Comparison of ENCODE assay signal across 18 mouse cellular contexts in the genomic region with DNA sequence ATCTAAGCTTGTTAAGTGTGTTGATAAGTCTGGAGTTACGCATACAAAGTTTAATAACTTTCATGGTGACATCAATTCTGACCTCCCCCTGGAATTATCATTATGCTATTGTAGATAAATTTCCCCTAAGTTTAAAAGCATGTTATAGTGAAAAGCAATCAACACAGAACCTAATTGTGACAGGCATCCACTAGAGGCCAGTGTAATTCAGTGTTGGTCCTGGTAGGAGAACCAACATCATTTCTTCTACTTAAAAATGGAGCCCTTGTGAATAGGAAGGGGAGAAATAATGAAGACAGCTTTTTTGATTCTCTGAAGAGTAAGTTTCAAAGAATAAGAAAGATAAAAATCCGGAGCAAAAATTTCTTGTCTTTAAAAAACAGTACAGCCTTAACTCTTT.
DNase-seq lines count a peak whose midpoint lies in the region; ATAC-seq and TF ChIP-seq lines count a peak whose summit lies in the region.
"Had no signal": no experiment of that assay in that cellular context is flagged by ENCODE, and none has a peak within 500 bp of the region (broad histone marks: within the 10 kb centered on the region; RNA-seq: fewer than 3 reads in every experiment).

No protein-coding gene starts in this region.

- peak; percentile 44 for DNase-seq in forebrain, postnatal 0 days
- DNase-seq in layer of hippocampus, adult 11-12 months (ENCODE audit: low spot score) = peak; percentile 15
- no peak for DNase-seq in layer of hippocampus, postnatal 25 days (ENCODE audit: extremely low spot score in 1 of 2, low spot score in 1 of 2)
- DNase-seq in 3T3-L1 (ENCODE audit: low read depth, low spot score) (peak; percentile 16), NIH3T3 (ENCODE audit: low read depth) (peak; percentile 43)
- no peak for DNase-seq in adrenal gland, adult 18-20 months (ENCODE audit: low spot score in 2 of 2)
- DNase-seq in natural killer cell, adult 2 months (ENCODE audit: low spot score in 2 of 2) = no peak
- DNase-seq: adrenal gland, adult 8-10 months; cerebellum, postnatal 36 days; kidney, adult 8-10 months; retina, postnatal 1 day; spleen, adult 18-20 months had no signal

- H3K4me3 ChIP-seq in forebrain, postnatal 0 days (ENCODE audit: low read depth, low read length) = no peak overlapping the region
- H3K4me3 ChIP-seq in forebrain, embryonic 16.5 days (replicated peaks; ENCODE audit: low read length) = no peak overlapping the region
- H3K4me3 ChIP-seq: embryonic facial prominence, embryonic 12.5 days; forebrain, embryonic 10.5 days; hindbrain, embryonic 12.5 days; neural tube, embryonic 15.5 days had no signal

- no peaks in the 10 kb centered on the region for H3K9me3 ChIP-seq in forebrain, postnatal 0 days (ENCODE audit: low read length)
- no peaks in the 10 kb centered on the region for H3K9me3 ChIP-seq in forebrain, embryonic 16.5 days (ENCODE audit: control insufficient read depth, low read length)
- H3K9me3 ChIP-seq: embryonic facial prominence, embryonic 12.5 days; forebrain, embryonic 10.5 days; hindbrain, embryonic 12.5 days; neural tube, embryonic 15.5 days had no signal

- 76% methylated on average over 2 of the region's 2 CpGs for WGBS in forebrain, postnatal 0 days
- WGBS in forebrain, embryonic 16.5 days = 79% methylated on average over 2 of the region's 2 CpGs

- no peak overlapping the region for H3K4me2 ChIP-seq in forebrain, postnatal 0 days (ENCODE audit: low read depth)
- no peak overlapping the region for H3K4me2 ChIP-seq in forebrain, embryonic 16.5 days (ENCODE audit: low read length)
- H3K4me2 ChIP-seq: embryonic facial prominence, embryonic 12.5 days; heart, embryonic 11.5 days; hindbrain, embryonic 12.5 days; neural tube, embryonic 15.5 days had no signal

- H3K27me3 ChIP-seq in forebrain, postnatal 0 days (ENCODE audit: insufficient read depth, low read length) = no peaks in the 10 kb centered on the region
- H3K27me3 ChIP-seq in forebrain, embryonic 16.5 days (replicated peaks; ENCODE audit: control insufficient read depth, insufficient read depth, low read length) = no peaks in the 10 kb centered on the region
- H3K27me3 ChIP-seq: embryonic facial prominence, embryonic 12.5 days; hindbrain, embryonic 12.5 days; neural tube, embryonic 15.5 days had no signal

- no peak for ATAC-seq in forebrain, postnatal 0 days
- ATAC-seq in forebrain, embryonic 16.5 days = no peak

- no peaks in the 10 kb centered on the region for H3K36me3 ChIP-seq in forebrain, postnatal 0 days (ENCODE audit: insufficient read depth)
- no peaks in the 10 kb centered on the region for H3K36me3 ChIP-seq in forebrain, embryonic 16.5 days (ENCODE audit: control insufficient read depth, insufficient read depth)
- H3K36me3 ChIP-seq: embryonic facial prominence, embryonic 12.5 days; forebrain, embryonic 10.5 days; hindbrain, embryonic 12.5 days; neural tube, embryonic 15.5 days had no signal

- H3K27ac ChIP-seq in forebrain, postnatal 0 days (ENCODE audit: low read depth, low read length) = no peak overlapping the region
- H3K27ac ChIP-seq in forebrain, embryonic 16.5 days (ENCODE audit: low read length) = no peak overlapping the region
- H3K27ac ChIP-seq: embryonic facial prominence, embryonic 12.5 days; forebrain, embryonic 10.5 days; hindbrain, embryonic 12.5 days; neural tube, embryonic 15.5 days had no signal

- H3K4me1 ChIP-seq in forebrain, postnatal 0 days (ENCODE audit: insufficient read depth) = no peaks in the 10 kb centered on the region
- no peaks in the 10 kb centered on the region for H3K4me1 ChIP-seq in forebrain, embryonic 16.5 days (replicated peaks; ENCODE audit: control insufficient read depth, insufficient read depth, low read length)
- H3K4me1 ChIP-seq: neural tube, embryonic 15.5 days had no signal

- peak; percentile 63 for TF ChIP-seq CTCF in forebrain, postnatal 0 days (IDR thresholded peaks at IDR 0.05; ENCODE audit: low read depth)

- H3K9ac ChIP-seq in forebrain, postnatal 0 days = no peak overlapping the region
- no peak overlapping the region for H3K9ac ChIP-seq in forebrain, embryonic 16.5 days (replicated peaks; ENCODE audit: low read depth, low read length)
- H3K9ac ChIP-seq: embryonic facial prominence, embryonic 12.5 days; hindbrain, embryonic 12.5 days; neural tube, embryonic 15.5 days had no signal

Comparison
In these comparisons a context has a peak if more than half of its experiments do, and no peak if none do; other contexts are left out.
1. DNase-seq: peak in forebrain, postnatal 0 days (single experiment), layer of hippocampus, adult 11-12 months (single experiment), 3T3-L1 (single experiment) and NIH3T3 (single experiment); none in layer of hippocampus, postnatal 25 days (0 of 2), adrenal gland, adult 18-20 months (0 of 2) and natural killer cell, adult 2 months (0 of 2).